Mouse (Mus musculus): Measurements from ENCODE around the gene Msgn1. TPM values are rescaled to one million over a fixed set of nuclear protein-coding genes. Genes with fewer than 3 reads are reported as not detected.

Gene Msgn1
- not detected in 2 replicates for polyA plus RNA-seq (2015; fragmentation: Nextera tagmentation; extraction: Ambion mirVana)

GRCm38 (mm10) chr12:11208872-11209271, at the start of gene Msgn1:
Gene Msgn1 (minus strand): TSS chr12:11208972.
- no peak for ATAC-seq (replicated peaks; ENCODE audit: insufficient number of reproducible peaks, insufficient read depth, low FRiP score, low read depth)
- WGBS = 52% methylated on average over 5 of the region's 5 CpGs
- Histone ChIP-seq H3K9me3 (replicated peaks) (no peaks in the 10 kb centered on the region), H3K4me1 (replicated peaks) (peaks cover 16% of the 10 kb centered on the region), H3K27me3 (no peaks in the 10 kb centered on the region), H3K4me3 (no peak within 1 kb of the TSS), H3K27ac (no peak within 1 kb of the TSS), H3K36me3 (no peaks in the 10 kb centered on the region), H3K9ac (no peak within 1 kb of the TSS), H3K4me2 (no peak within 1 kb of the TSS)

- Histone ChIP-seq H3K9me3 (replicated peaks) (no peaks in the 10 kb centered on the region), H3K27me3 (no peaks in the 10 kb centered on the region), H3K36me3 (peaks cover 13% of the 10 kb centered on the region; the same call in 1 of the 2 replicates), H3K9ac (no peak overlapping the region), H3K4me2 (no peak overlapping the region), H3K4me1 (replicated peaks) (no peaks in the 10 kb centered on the region), H3K27ac (no peak overlapping the region), H3K4me3 (no peak overlapping the region)
- WGBS = 73% methylated on average over 3 of the region's 3 CpGs
- ATAC-seq (replicated peaks; ENCODE audit: insufficient number of reproducible peaks, insufficient read depth, low FRiP score, low read depth) = no peak
Observed at GRCm38 (mm10) chr12:11250322-11250721, 41.5 kb upstream of the Msgn1 start.

- Histone ChIP-seq H3K36me3 (peaks cover 18% of the 10 kb centered on the region; the same call in 1 of the 2 replicates), H3K9ac (no peak overlapping the region), H3K9me3 (replicated peaks) (no peaks in the 10 kb centered on the region), H3K4me2 (no peak overlapping the region), H3K27me3 (no peaks in the 10 kb centered on the region), H3K4me1 (replicated peaks) (no peaks in the 10 kb centered on the region), H3K4me3 (no peak overlapping the region), H3K27ac (no peak overlapping the region)
- ATAC-seq (replicated peaks; ENCODE audit: insufficient number of reproducible peaks, insufficient read depth, low FRiP score, low read depth) = no peak
- WGBS = 97% methylated on average over 1 of the region's 1 CpGs
Observed at GRCm38 (mm10) chr12:11247460-11247859, 38.7 kb upstream of the Msgn1 start.

- no peaks in the 10 kb centered on the region for H3K9me3 ChIP-seq (replicated peaks)
- H3K4me1 ChIP-seq (replicated peaks) = no peaks in the 10 kb centered on the region
- no peak overlapping the region for H3K4me2 ChIP-seq
- H3K9ac ChIP-seq = no peak overlapping the region
- no peaks in the 10 kb centered on the region for H3K36me3 ChIP-seq
- no peak overlapping the region for H3K4me3 ChIP-seq
- WGBS = 62% methylated on average over 2 of the region's 2 CpGs
- ATAC-seq (replicated peaks; ENCODE audit: insufficient number of reproducible peaks, insufficient read depth, low FRiP score, low read depth) = no peak
- H3K27ac ChIP-seq = no peak overlapping the region
- H3K27me3 ChIP-seq = no peaks in the 10 kb centered on the region
Observed at GRCm38 (mm10) chr12:11235996-11236395, 27.2 kb upstream of the Msgn1 start.

GRCm38 (mm10) chr12:11230267-11230666, 21.5 kb upstream of the Msgn1 start:
- WGBS = 44% methylated on average over 2 of the region's 2 CpGs
- no peak for ATAC-seq (replicated peaks; ENCODE audit: insufficient number of reproducible peaks, insufficient read depth, low FRiP score, low read depth)
- Histone ChIP-seq H3K4me1 (replicated peaks) (peaks cover 12% of the 10 kb centered on the region), H3K4me3 (no peak overlapping the region), H3K27me3 (no peaks in the 10 kb centered on the region), H3K9ac (no peak overlapping the region), H3K27ac (no peak overlapping the region), H3K36me3 (no peaks in the 10 kb centered on the region), H3K4me2 (no peak overlapping the region), H3K9me3 (replicated peaks) (no peaks in the 10 kb centered on the region)

GRCm38 (mm10) chr12:11226529-11227268, 17.9 kb upstream of the Msgn1 start:
- H3K9me3 ChIP-seq (replicated peaks) = no peaks in the 10 kb centered on the region
- WGBS = 42% methylated on average over 5 of the region's 5 CpGs
- H3K36me3 ChIP-seq = no peaks in the 10 kb centered on the region
- H3K4me2 ChIP-seq = no peak overlapping the region
- H3K4me1 ChIP-seq (replicated peaks) = peaks cover 39% of the 10 kb centered on the region
- H3K9ac ChIP-seq = no peak overlapping the region
- H3K27ac ChIP-seq = peak overlapping the region; percentile 35
- H3K27me3 ChIP-seq = no peaks in the 10 kb centered on the region
- H3K4me3 ChIP-seq = no peak overlapping the region
- ATAC-seq (replicated peaks; ENCODE audit: insufficient number of reproducible peaks, insufficient read depth, low FRiP score, low read depth) = no peak

GRCm38 (mm10) chr12:11226123-11226522, 17.4 kb upstream of the Msgn1 start:
- H3K4me1 ChIP-seq (replicated peaks) = peaks cover 44% of the 10 kb centered on the region
- H3K36me3 ChIP-seq = no peaks in the 10 kb centered on the region
- H3K4me3 ChIP-seq = no peak overlapping the region
- no peak for ATAC-seq (replicated peaks; ENCODE audit: insufficient number of reproducible peaks, insufficient read depth, low FRiP score, low read depth)
- H3K27ac ChIP-seq = no peak overlapping the region
- H3K27me3 ChIP-seq = no peaks in the 10 kb centered on the region
- H3K9me3 ChIP-seq (replicated peaks) = no peaks in the 10 kb centered on the region
- H3K4me2 ChIP-seq = no peak overlapping the region
- H3K9ac ChIP-seq = no peak overlapping the region
- 64% methylated on average over 1 of the region's 1 CpGs for WGBS

GRCm38 (mm10) chr12:11224722-11225121, 15.9 kb upstream of the Msgn1 start:
- Histone ChIP-seq H3K27ac (no peak overlapping the region), H3K4me1 (replicated peaks) (peaks cover 44% of the 10 kb centered on the region), H3K27me3 (no peaks in the 10 kb centered on the region), H3K4me2 (peak overlapping the region; percentile 54), H3K9ac (no peak overlapping the region), H3K4me3 (peak overlapping the region; percentile 27; the same call in 1 of the 2 replicates), H3K36me3 (no peaks in the 10 kb centered on the region), H3K9me3 (replicated peaks) (no peaks in the 10 kb centered on the region)
- WGBS = 14% methylated on average over 5 of the region's 5 CpGs
- peak; percentile 58; the same call in 1 of the 2 replicates for ATAC-seq (replicated peaks; ENCODE audit: insufficient number of reproducible peaks, insufficient read depth, low FRiP score, low read depth)

GRCm38 (mm10) chr12:11223090-11223489, 14.3 kb upstream of the Msgn1 start:
- no peaks in the 10 kb centered on the region for H3K27me3 ChIP-seq
- H3K4me1 ChIP-seq (replicated peaks) = peaks cover 44% of the 10 kb centered on the region
- 63% methylated on average over 10 of the region's 10 CpGs for WGBS
- no peak overlapping the region for H3K9ac ChIP-seq
- no peaks in the 10 kb centered on the region for H3K9me3 ChIP-seq (replicated peaks)
- H3K4me2 ChIP-seq = no peak overlapping the region
- ATAC-seq (replicated peaks; ENCODE audit: insufficient number of reproducible peaks, insufficient read depth, low FRiP score, low read depth) = no peak
- no peak overlapping the region for H3K4me3 ChIP-seq
- no peak overlapping the region for H3K27ac ChIP-seq
- H3K36me3 ChIP-seq = no peaks in the 10 kb centered on the region

GRCm38 (mm10) chr12:11222566-11222965, 13.8 kb upstream of the Msgn1 start:
- 0 out of 2 replicates have a peak overlapping the region, but pooled peaks have one; percentile 63 for H3K27ac ChIP-seq
- no peak overlapping the region for H3K9ac ChIP-seq
- peaks cover 44% of the 10 kb centered on the region for H3K4me1 ChIP-seq (replicated peaks)
- 70% methylated on average over 3 of the region's 3 CpGs for WGBS
- H3K4me3 ChIP-seq = no peak overlapping the region
- H3K36me3 ChIP-seq = no peaks in the 10 kb centered on the region
- H3K4me2 ChIP-seq = no peak overlapping the region
- no peaks in the 10 kb centered on the region for H3K27me3 ChIP-seq
- ATAC-seq (replicated peaks; ENCODE audit: insufficient number of reproducible peaks, insufficient read depth, low FRiP score, low read depth) = no peak
- H3K9me3 ChIP-seq (replicated peaks) = no peaks in the 10 kb centered on the region

- H3K27me3 ChIP-seq = no peaks in the 10 kb centered on the region
- H3K36me3 ChIP-seq = no peaks in the 10 kb centered on the region
- H3K9ac ChIP-seq = no peak overlapping the region
- peak overlapping the region; percentile 34 for H3K4me2 ChIP-seq
- ATAC-seq (replicated peaks; ENCODE audit: insufficient number of reproducible peaks, insufficient read depth, low FRiP score, low read depth) = peak; percentile 40; the same call in 1 of the 2 replicates
- WGBS = 38% methylated on average over 20 of the region's 20 CpGs
- no peak overlapping the region for H3K4me3 ChIP-seq
- H3K9me3 ChIP-seq (replicated peaks) = no peaks in the 10 kb centered on the region
- peak overlapping the region; percentile 63 for H3K27ac ChIP-seq
- H3K4me1 ChIP-seq (replicated peaks) = peaks cover 38% of the 10 kb centered on the region
Observed at GRCm38 (mm10) chr12:11221524-11222330, 13.0 kb upstream of the Msgn1 start.

Data from heart, embryonic 15.5 days (tissue).